Mouse (Mus musculus) stomach, postnatal 0 days (tissue): ENCODE results near the gene Neurog1. TPM values are rescaled to one million over a fixed set of nuclear protein-coding genes. Genes with fewer than 3 reads are reported as not detected.

ENCODE experiments used
- ATAC-seq: fragments of 200-750 bp; cut with Nextera tagmentation; 2 replicates; pipeline ENCODE4 v1.8.0; 2017; ENCODE audit not compliant: low FRiP score, low TSS enrichment
- DNase-seq: peaks from one replicate; pipeline ENCODE4 v3.0.0-alpha.2; 2016; ENCODE audit warnings: low spot score
- H3K27ac ChIP-seq: fragments of 300-500 bp; sonication (generic); replicated peaks from 2 replicates; pipeline ENCODE4 v1.5.1; 2014; ENCODE audit warnings: mild to moderate bottlenecking, control low read depth
- H3K27me3 ChIP-seq: fragments of 300-500 bp; sonication (generic); 2 replicates; pipeline ENCODE4 v1.6.1; 2014; ENCODE audit warnings: low read length; ENCODE audit not compliant: control insufficient read depth, insufficient read depth
- H3K36me3 ChIP-seq: fragments of 300-500 bp; sonication (generic); 2 replicates; pipeline ENCODE4 v1.6.1; 2014; ENCODE audit warnings: low read length, mixed read lengths; ENCODE audit not compliant: control insufficient read depth, insufficient read depth
- H3K4me1 ChIP-seq: fragments of 300-500 bp; sonication (generic); replicated peaks from 2 replicates; pipeline ENCODE4 v1.6.1; 2014; ENCODE audit warnings: antibody characterized with exemption; ENCODE audit not compliant: control insufficient read depth, insufficient read depth
- H3K4me2 ChIP-seq: fragments of 300-500 bp; sonication (generic); replicated peaks from 2 replicates; pipeline ENCODE4 v1.6.1; 2014; ENCODE audit warnings: low read depth, mild to moderate bottlenecking, control low read depth, moderate library complexity
- H3K4me3 ChIP-seq: fragments of 300-500 bp; sonication (generic); 2 replicates; pipeline ENCODE4 v1.5.1; 2014; ENCODE audit warnings: low read depth, low read length, control low read depth
- H3K9ac ChIP-seq: fragments of 300-500 bp; sonication (generic); 2 replicates; pipeline ENCODE4 v1.6.1; 2014; ENCODE audit warnings: mild to moderate bottlenecking, low read length, control low read depth, mixed read lengths
- H3K9me3 ChIP-seq: fragments of 300-500 bp; sonication (generic); 2 replicates; pipeline ENCODE4 v1.6.1; 2016; ENCODE audit warnings: low read length; ENCODE audit not compliant: control insufficient read depth
- CTCF ChIP-seq: IDR thresholded peaks from 2 replicates; pipeline ENCODE4 v1.5.1; 2016; ENCODE audit warnings: antibody characterized with exemption, low read depth, mild to moderate bottlenecking, moderate library complexity
- EP300 ChIP-seq: optimal IDR thresholded peaks from 2 replicates; pipeline ENCODE3; 2016; ENCODE audit warnings: antibody characterized with exemption
- WGBS: fragments of 180-500 bp; shearing (Covaris S2); extraction: QIAGEN DNeasy Blood & Tissue Kit; methylation state at CpG from one replicate; pipeline ENCODE4 v1.1.7; 2014; 5-methylcytosine and 5-hydroxymethylcytosine counted together
- polyA plus RNA-seq: library from polyadenylated mRNA; unstranded; fragments of >200 nt; fragmentation: Nextera tagmentation; extraction: Ambion mirVana; gene quantifications from 2 replicates; pipeline ENCODE4 v1.2.1, GENCODE M21; 2015

Neurog1 gene
- polyA plus RNA-seq, 1 experiment from 2014 or later, result not detected

- ATAC-seq (no peak), DNase-seq (no peak)
- H3K27me3 ChIP-seq, result peaks cover 11% of the 10 kb centered on the region
These were observed 42.9 kb upstream of the Neurog1 start for GRCm38 (mm10) chr13:56294908-56295307.

DNA sequence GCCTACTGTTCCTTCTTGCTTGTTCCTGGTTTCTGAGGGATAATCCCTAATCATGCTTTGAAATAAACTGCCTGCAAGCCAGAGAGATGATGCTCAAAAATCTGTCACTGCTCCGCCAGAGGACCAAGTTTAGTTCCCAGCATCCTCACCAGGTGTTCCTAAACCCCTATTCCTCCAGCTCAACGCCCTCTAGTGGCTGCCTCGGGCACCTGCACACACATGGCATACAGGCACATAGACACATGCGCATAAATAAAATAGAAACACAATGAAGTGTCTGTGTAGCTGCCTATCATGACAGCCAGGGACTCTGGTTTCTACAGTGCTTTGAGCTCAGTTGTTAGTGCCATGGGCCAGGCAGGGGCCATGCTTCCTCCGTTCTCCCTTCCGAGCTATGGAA is 38.0 kb upstream of the Neurog1 start:
- Histone ChIP-seq H3K36me3 (no peaks in the 10 kb centered on the region), H3K4me3 (no peak overlapping the region), H3K27me3 (peaks cover 3% of the 10 kb centered on the region), H3K27ac (no peak overlapping the region), H3K4me2 (no peak overlapping the region), H3K9ac (no peak overlapping the region), H3K9me3 (no peaks in the 10 kb centered on the region), H3K4me1 (no peaks in the 10 kb centered on the region)
- ATAC-seq, result no peak
- TF ChIP-seq EP300 (no peak), CTCF (peak; percentile 40)
- WGBS, result 81% methylated on average over 6 of the region's 6 CpGs
- no peak for DNase-seq

More at GRCm38 (mm10) chr13:56294908-56295307, 42.9 kb upstream of the Neurog1 start:
- 32% methylated on average over 10 of the region's 10 CpGs for WGBS
- no peaks in the 10 kb centered on the region for H3K36me3 ChIP-seq
- H3K27ac ChIP-seq, result no peak overlapping the region
- peak overlapping the region; percentile 73 for H3K4me2 ChIP-seq
- no peak overlapping the region for H3K9ac ChIP-seq
- H3K9me3 ChIP-seq, result no peaks in the 10 kb centered on the region
- TF ChIP-seq EP300, result no peak
- no peak for TF ChIP-seq CTCF
- H3K4me3 ChIP-seq, result peak overlapping the region; percentile 47; the same call in 1 of the 2 replicates
- H3K4me1 ChIP-seq, result 0 out of 2 replicates have a peak, but pooled peaks cover 2% of the 10 kb centered on the region

- H3K4me1 ChIP-seq, result no peaks in the 10 kb centered on the region
- 63% methylated on average over 11 of the region's 11 CpGs for WGBS
- H3K27ac ChIP-seq, result no peak overlapping the region
- H3K9me3 ChIP-seq, result no peaks in the 10 kb centered on the region
- no peak overlapping the region for H3K9ac ChIP-seq
- ATAC-seq (no peak), DNase-seq (no peak)
- no peaks in the 10 kb centered on the region for H3K36me3 ChIP-seq
- H3K27me3 ChIP-seq, result no peaks in the 10 kb centered on the region
- H3K4me2 ChIP-seq, result no peak overlapping the region
- TF ChIP-seq EP300 (no peak), CTCF (no peak)
- H3K4me3 ChIP-seq, result no peak overlapping the region
These were observed 37.3 kb upstream of the Neurog1 start for GRCm38 (mm10) chr13:56289261-56289660.

DNA sequence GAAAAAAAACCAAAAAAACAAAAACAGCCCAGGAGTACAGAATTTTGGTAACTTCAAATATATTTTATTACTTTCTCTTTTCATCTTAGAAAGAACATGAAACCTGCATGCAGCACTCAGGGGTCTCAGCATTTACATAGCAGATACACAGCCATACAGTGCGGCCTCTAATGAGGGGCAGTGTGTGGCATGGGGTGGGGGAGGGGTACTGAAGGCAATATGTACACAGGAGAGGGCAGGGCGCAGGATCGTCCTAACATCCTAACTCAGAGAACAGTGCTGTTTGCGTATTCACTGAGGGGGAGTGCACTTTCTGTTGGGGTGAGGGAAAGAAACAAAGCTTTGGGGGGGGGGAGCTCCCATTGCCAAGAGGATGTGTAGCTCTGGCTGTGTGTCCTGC is 36.6 kb upstream of the Neurog1 start:
- H3K27me3 ChIP-seq, result no peaks in the 10 kb centered on the region
- no peaks in the 10 kb centered on the region for H3K4me1 ChIP-seq
- no peak overlapping the region for H3K27ac ChIP-seq
- no peak for DNase-seq
- ATAC-seq, result no peak
- no peak overlapping the region for H3K4me2 ChIP-seq
- H3K9me3 ChIP-seq, result no peaks in the 10 kb centered on the region
- no peaks in the 10 kb centered on the region for H3K36me3 ChIP-seq
- H3K9ac ChIP-seq, result no peak overlapping the region
- TF ChIP-seq CTCF (no peak), EP300 (no peak)
- no peak overlapping the region for H3K4me3 ChIP-seq
- 44% methylated on average over 4 of the region's 4 CpGs for WGBS

- TF ChIP-seq EP300 (no peak), CTCF (no peak)
These were observed 35.1 kb upstream of the Neurog1 start for GRCm38 (mm10) chr13:56287091-56287490.

DNA sequence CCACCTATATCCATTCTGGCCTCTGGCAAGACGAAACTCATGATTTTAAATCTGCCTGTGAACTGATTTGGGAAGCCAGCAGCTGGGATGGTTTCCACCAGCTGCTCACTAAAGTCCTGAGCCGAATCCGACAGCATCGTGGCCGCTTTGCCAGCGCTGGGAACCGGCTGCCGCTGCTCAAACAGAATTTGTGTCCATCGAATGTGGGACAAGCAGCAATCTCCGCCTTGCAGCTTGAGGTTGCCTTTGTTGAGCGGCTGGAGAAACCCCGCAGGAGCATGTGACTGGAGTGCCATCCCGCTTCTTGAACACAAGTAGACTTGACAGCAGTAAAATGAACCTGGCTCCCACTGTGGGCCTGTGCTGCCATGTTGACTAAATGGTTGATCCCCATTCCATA is 31.4 kb upstream of the Neurog1 start:
- no peak for DNase-seq
- Histone ChIP-seq H3K36me3 (no peaks in the 10 kb centered on the region), H3K9me3 (no peaks in the 10 kb centered on the region), H3K9ac (no peak overlapping the region), H3K4me2 (no peak overlapping the region), H3K4me3 (no peak overlapping the region), H3K4me1 (no peaks in the 10 kb centered on the region), H3K27me3 (no peaks in the 10 kb centered on the region), H3K27ac (no peak overlapping the region)
- 89% methylated on average over 13 of the region's 13 CpGs for WGBS
- TF ChIP-seq EP300, result no peak
- TF ChIP-seq CTCF, result no peak
- ATAC-seq, result no peak

More at GRCm38 (mm10) chr13:56287091-56287490, 35.1 kb upstream of the Neurog1 start:
- Histone ChIP-seq H3K27ac (no peak overlapping the region), H3K36me3 (no peaks in the 10 kb centered on the region), H3K27me3 (no peaks in the 10 kb centered on the region), H3K4me2 (no peak overlapping the region), H3K9ac (no peak overlapping the region), H3K4me3 (no peak overlapping the region), H3K4me1 (no peaks in the 10 kb centered on the region), H3K9me3 (no peaks in the 10 kb centered on the region)
- ATAC-seq, result no peak
- no peak for DNase-seq
- 84% methylated on average over 9 of the region's 9 CpGs for WGBS
